Mouse (Mus musculus): Measurements from ENCODE around the gene Fam174a. TPM values are rescaled to one million over a fixed set of nuclear protein-coding genes. Genes with fewer than 3 reads are reported as not detected.

The Fam174a gene
- polyA plus RNA-seq (2016; fragmentation: Nextera tagmentation; extraction: Ambion mirVana) = 19.0 TPM in 2 replicates

- peak within 1 kb of the TSS; percentile 86 for H3K4me3 ChIP-seq
- under 1% methylated on average over 79 of the region's 79 CpGs for WGBS
- no peaks in the 10 kb centered on the region for H3K36me3 ChIP-seq
- peaks cover 10% of the 10 kb centered on the region for H3K4me1 ChIP-seq
- peak within 1 kb of the TSS; percentile 88 for H3K27ac ChIP-seq (replicated peaks)
- peak; percentile 90 for DNase-seq (ENCODE audit: low spot score)
- no peaks in the 10 kb centered on the region for H3K27me3 ChIP-seq (ENCODE audit: low read depth, poor library complexity, severe bottlenecking)
- H3K9me3 ChIP-seq (replicated peaks) = no peaks in the 10 kb centered on the region
These were observed at the start of gene Fam174a for GRCm38 (mm10) chr1:95313393-95314228. Gene Fam174a (plus strand): TSS chr1:95313623.

- 41% methylated on average over 2 of the region's 2 CpGs for WGBS
- H3K4me3 ChIP-seq = no peak overlapping the region
- H3K9me3 ChIP-seq (replicated peaks) = no peaks in the 10 kb centered on the region
- no peak overlapping the region for H3K27ac ChIP-seq (replicated peaks)
- no peaks in the 10 kb centered on the region for H3K36me3 ChIP-seq
- no peaks in the 10 kb centered on the region for H3K27me3 ChIP-seq (ENCODE audit: low read depth, poor library complexity, severe bottlenecking)
- no peak for DNase-seq (ENCODE audit: low spot score)
- peaks cover 15% of the 10 kb centered on the region for H3K4me1 ChIP-seq
These were observed 49.6 kb upstream of the Fam174a start for GRCm38 (mm10) chr1:95263843-95264242.

- Histone ChIP-seq H3K27me3 (ENCODE audit: low read depth, poor library complexity, severe bottlenecking) (no peaks in the 10 kb centered on the region), H3K36me3 (no peaks in the 10 kb centered on the region), H3K27ac (replicated peaks) (no peak overlapping the region), H3K4me1 (peaks cover 15% of the 10 kb centered on the region), H3K4me3 (no peak overlapping the region), H3K9me3 (replicated peaks) (no peaks in the 10 kb centered on the region)
- 81% methylated on average over 13 of the region's 13 CpGs for WGBS
- no peak for DNase-seq (ENCODE audit: low spot score)
These were observed 45.3 kb upstream of the Fam174a start for GRCm38 (mm10) chr1:95267950-95268724.

- peaks cover 2% of the 10 kb centered on the region; the same call in 1 of the 2 replicates for H3K4me1 ChIP-seq
- no peaks in the 10 kb centered on the region for H3K9me3 ChIP-seq (replicated peaks)
- no peak overlapping the region for H3K4me3 ChIP-seq
- no peaks in the 10 kb centered on the region for H3K36me3 ChIP-seq
- no peaks in the 10 kb centered on the region for H3K27me3 ChIP-seq (ENCODE audit: low read depth, poor library complexity, severe bottlenecking)
- no peak overlapping the region for H3K27ac ChIP-seq (replicated peaks)
- 39% methylated on average over 1 of the region's 1 CpGs for WGBS
- DNase-seq (ENCODE audit: low spot score) = no peak
These were observed 40.1 kb upstream of the Fam174a start for GRCm38 (mm10) chr1:95273321-95273720.

- H3K4me1 ChIP-seq = no peaks in the 10 kb centered on the region
- no peaks in the 10 kb centered on the region for H3K36me3 ChIP-seq
- H3K27me3 ChIP-seq (ENCODE audit: low read depth, poor library complexity, severe bottlenecking) = no peaks in the 10 kb centered on the region
- 87% methylated on average over 5 of the region's 5 CpGs for WGBS
- no peak overlapping the region for H3K27ac ChIP-seq (replicated peaks)
- H3K9me3 ChIP-seq (replicated peaks) = no peaks in the 10 kb centered on the region
- DNase-seq (ENCODE audit: low spot score) = no peak
- no peak overlapping the region for H3K4me3 ChIP-seq
These were observed 5.1 kb upstream of the Fam174a start for GRCm38 (mm10) chr1:95308324-95308723.

GRCm38 (mm10) chr1:95314229-95314555 lies 769 bp downstream of the Fam174a start:
- no peaks in the 10 kb centered on the region for H3K9me3 ChIP-seq (replicated peaks)
- peaks cover 10% of the 10 kb centered on the region for H3K4me1 ChIP-seq
- peak overlapping the region; percentile 88 for H3K27ac ChIP-seq (replicated peaks)
- no peak for DNase-seq (ENCODE audit: low spot score)
- H3K4me3 ChIP-seq = peak overlapping the region; percentile 86
- no peaks in the 10 kb centered on the region for H3K36me3 ChIP-seq
- H3K27me3 ChIP-seq (ENCODE audit: low read depth, poor library complexity, severe bottlenecking) = no peaks in the 10 kb centered on the region
- under 1% methylated on average over 6 of the region's 6 CpGs for WGBS

GRCm38 (mm10) chr1:95315981-95316380 lies 2.6 kb downstream of the Fam174a start:
- Histone ChIP-seq H3K36me3 (no peaks in the 10 kb centered on the region), H3K27me3 (ENCODE audit: low read depth, poor library complexity, severe bottlenecking) (no peaks in the 10 kb centered on the region), H3K4me3 (no peak overlapping the region), H3K9me3 (replicated peaks) (no peaks in the 10 kb centered on the region), H3K4me1 (peaks cover 10% of the 10 kb centered on the region), H3K27ac (replicated peaks) (no peak overlapping the region)
- 90% methylated on average over 6 of the region's 6 CpGs for WGBS
- no peak for DNase-seq (ENCODE audit: low spot score)

- Histone ChIP-seq H3K36me3 (peaks cover 10% of the 10 kb centered on the region), H3K9me3 (replicated peaks) (no peaks in the 10 kb centered on the region; the same call in 1 of the 2 replicates), H3K4me3 (no peak overlapping the region), H3K27ac (replicated peaks) (no peak overlapping the region), H3K27me3 (ENCODE audit: low read depth, poor library complexity, severe bottlenecking) (no peaks in the 10 kb centered on the region), H3K4me1 (no peaks in the 10 kb centered on the region)
- no peak for DNase-seq (ENCODE audit: low spot score)
- WGBS = 93% methylated on average over 2 of the region's 2 CpGs
These were observed 8.8 kb downstream of the Fam174a start for GRCm38 (mm10) chr1:95322219-95322618.

- Histone ChIP-seq H3K27me3 (ENCODE audit: low read depth, poor library complexity, severe bottlenecking) (no peaks in the 10 kb centered on the region), H3K9me3 (replicated peaks) (no peaks in the 10 kb centered on the region; the same call in 1 of the 2 replicates), H3K36me3 (peaks cover 11% of the 10 kb centered on the region), H3K4me1 (no peaks in the 10 kb centered on the region), H3K4me3 (no peak overlapping the region), H3K27ac (replicated peaks) (no peak overlapping the region)
- no peak for DNase-seq (ENCODE audit: low spot score)
- 90% methylated on average over 7 of the region's 7 CpGs for WGBS
These were observed 9.6 kb downstream of the Fam174a start for GRCm38 (mm10) chr1:95323004-95323403.

- peaks cover 11% of the 10 kb centered on the region for H3K36me3 ChIP-seq
- DNase-seq (ENCODE audit: low spot score) = no peak
- H3K4me1 ChIP-seq = no peaks in the 10 kb centered on the region
- no peaks in the 10 kb centered on the region; the same call in 1 of the 2 replicates for H3K9me3 ChIP-seq (replicated peaks)
- H3K27ac ChIP-seq (replicated peaks) = no peak overlapping the region
- H3K27me3 ChIP-seq (ENCODE audit: low read depth, poor library complexity, severe bottlenecking) = no peaks in the 10 kb centered on the region
- H3K4me3 ChIP-seq = no peak overlapping the region
These were observed 13.4 kb downstream of the Fam174a start for GRCm38 (mm10) chr1:95326856-95327255.

- H3K27me3 ChIP-seq (ENCODE audit: low read depth, poor library complexity, severe bottlenecking) = no peaks in the 10 kb centered on the region
- no peak overlapping the region for H3K27ac ChIP-seq (replicated peaks)
- no peak overlapping the region for H3K4me3 ChIP-seq
- H3K9me3 ChIP-seq (replicated peaks) = no peaks in the 10 kb centered on the region
- DNase-seq (ENCODE audit: low spot score) = no peak
- H3K36me3 ChIP-seq = no peaks in the 10 kb centered on the region
- H3K4me1 ChIP-seq = no peaks in the 10 kb centered on the region
These were observed 26.2 kb downstream of the Fam174a start for GRCm38 (mm10) chr1:95339618-95340017.

- Histone ChIP-seq H3K36me3 (no peaks in the 10 kb centered on the region), H3K27ac (replicated peaks) (no peak overlapping the region), H3K27me3 (ENCODE audit: low read depth, poor library complexity, severe bottlenecking) (no peaks in the 10 kb centered on the region), H3K9me3 (replicated peaks) (no peaks in the 10 kb centered on the region), H3K4me1 (no peaks in the 10 kb centered on the region), H3K4me3 (no peak overlapping the region)
- DNase-seq (ENCODE audit: low spot score) = no peak
These were observed 28.8 kb downstream of the Fam174a start for GRCm38 (mm10) chr1:95342242-95342641.

All from midbrain, embryonic 10.5 days (tissue).